Mouse (Mus musculus) midbrain, embryonic 10.5 days (tissue): ENCODE measurements at regions not wholly inside any gene's neighbourhood (a gene's known extent, or its start where the extent isn't known, plus 50 kb on each side); places are given as distances from the start of the nearest gene placed in this dataset.

Source experiments
- DNase-seq: peaks from one replicate; pipeline ENCODE4 v3.0.0-alpha.2; 2017; ENCODE audit warnings: low spot score
- H3K27ac ChIP-seq: fragments of 300-500 bp; sonication (generic); replicated peaks from 2 replicates; pipeline ENCODE4 v1.5.1; 2016; ENCODE audit warnings: mild to moderate bottlenecking
- H3K27me3 ChIP-seq: fragments of 300-500 bp; sonication (generic); 2 replicates; pipeline ENCODE4 v1.6.1; 2016; ENCODE audit warnings: low read depth, mild to moderate bottlenecking; ENCODE audit not compliant: poor library complexity, severe bottlenecking
- H3K36me3 ChIP-seq: fragments of 300-500 bp; sonication (generic); 2 replicates; pipeline ENCODE4 v1.6.1; 2016; ENCODE audit warnings: mild to moderate bottlenecking, moderate library complexity
- H3K4me1 ChIP-seq: fragments of 300-500 bp; sonication (generic); 2 replicates; pipeline ENCODE4 v1.6.1; 2016
- H3K4me3 ChIP-seq: fragments of 300-500 bp; sonication (generic); 2 replicates; pipeline ENCODE4 v1.5.1; 2016; ENCODE audit warnings: mild to moderate bottlenecking, moderate library complexity
- H3K9me3 ChIP-seq: fragments of 300-500 bp; sonication (generic); replicated peaks from 2 replicates; pipeline ENCODE4 v1.6.1; 2016; ENCODE audit warnings: mild to moderate bottlenecking
- WGBS: fragments of 180-500 bp; shearing (Covaris S2); methylation state at CpG from one replicate; pipeline ENCODE4 v1.1.7; 2016; 5-methylcytosine and 5-hydroxymethylcytosine counted together

GRCm38 (mm10) chr11:38618707-38619106, 1382.9 kb upstream of the Tenm2 start:
- no peak for DNase-seq
- H3K4me1 ChIP-seq = no peaks in the 10 kb centered on the region
- WGBS = 85% methylated on average over 6 of the region's 6 CpGs
- H3K27ac ChIP-seq = no peak overlapping the region
- no peak overlapping the region for H3K4me3 ChIP-seq
- H3K36me3 ChIP-seq = no peaks in the 10 kb centered on the region
- no peaks in the 10 kb centered on the region for H3K9me3 ChIP-seq
- H3K27me3 ChIP-seq = no peaks in the 10 kb centered on the region

- no peak overlapping the region for H3K27ac ChIP-seq
- no peak overlapping the region for H3K4me3 ChIP-seq
- H3K4me1 ChIP-seq = no peaks in the 10 kb centered on the region
- no peaks in the 10 kb centered on the region for H3K27me3 ChIP-seq
- H3K36me3 ChIP-seq = no peaks in the 10 kb centered on the region
- no peak for DNase-seq
- WGBS = 77% methylated on average over 4 of the region's 4 CpGs
- H3K9me3 ChIP-seq = no peaks in the 10 kb centered on the region
Measured at GRCm38 (mm10) chr11:38600971-38601370, 1365.2 kb upstream of the Tenm2 start.

- no peak for DNase-seq
- 92% methylated on average over 1 of the region's 1 CpGs for WGBS
- no peaks in the 10 kb centered on the region for H3K4me1 ChIP-seq
- no peaks in the 10 kb centered on the region for H3K9me3 ChIP-seq
- H3K27me3 ChIP-seq = no peaks in the 10 kb centered on the region
- no peaks in the 10 kb centered on the region for H3K36me3 ChIP-seq
- no peak overlapping the region for H3K27ac ChIP-seq
- no peak overlapping the region for H3K4me3 ChIP-seq
Measured at GRCm38 (mm10) chr11:38568515-38568914, 1332.8 kb upstream of the Tenm2 start.

- peaks cover 5% of the 10 kb centered on the region; the same call in 1 of the 2 replicates for H3K4me1 ChIP-seq
- H3K27me3 ChIP-seq = no peaks in the 10 kb centered on the region
- no peaks in the 10 kb centered on the region for H3K9me3 ChIP-seq
- 9% methylated on average over 8 of the region's 8 CpGs for WGBS
- no peaks in the 10 kb centered on the region for H3K36me3 ChIP-seq
- H3K27ac ChIP-seq = no peak overlapping the region
- peak; percentile 29 for DNase-seq
- H3K4me3 ChIP-seq = no peak overlapping the region
Measured at GRCm38 (mm10) chr11:38543893-38544292, 1308.1 kb upstream of the Tenm2 start.

- Histone ChIP-seq H3K36me3 (no peaks in the 10 kb centered on the region), H3K9me3 (no peaks in the 10 kb centered on the region), H3K27ac (no peak overlapping the region), H3K4me3 (no peak overlapping the region), H3K27me3 (no peaks in the 10 kb centered on the region), H3K4me1 (peaks cover 5% of the 10 kb centered on the region; the same call in 1 of the 2 replicates)
- no peak for DNase-seq
- WGBS = 89% methylated on average over 2 of the region's 2 CpGs
Measured at GRCm38 (mm10) chr11:38540097-38540496, 1304.3 kb upstream of the Tenm2 start.

GRCm38 (mm10) chr11:38532282-38532681, 1296.5 kb upstream of the Tenm2 start:
- H3K4me3 ChIP-seq = no peak overlapping the region
- no peaks in the 10 kb centered on the region for H3K36me3 ChIP-seq
- 81% methylated on average over 2 of the region's 2 CpGs for WGBS
- H3K27me3 ChIP-seq = no peaks in the 10 kb centered on the region
- DNase-seq = no peak
- no peaks in the 10 kb centered on the region for H3K9me3 ChIP-seq
- H3K4me1 ChIP-seq = no peaks in the 10 kb centered on the region
- no peak overlapping the region for H3K27ac ChIP-seq

GRCm38 (mm10) chr11:38509676-38510075, 1273.9 kb upstream of the Tenm2 start:
- H3K27me3 ChIP-seq = no peaks in the 10 kb centered on the region
- H3K4me3 ChIP-seq = no peak overlapping the region
- DNase-seq = no peak
- no peak overlapping the region for H3K27ac ChIP-seq
- H3K9me3 ChIP-seq = no peaks in the 10 kb centered on the region
- WGBS = 89% methylated on average over 4 of the region's 4 CpGs
- H3K36me3 ChIP-seq = no peaks in the 10 kb centered on the region
- H3K4me1 ChIP-seq = no peaks in the 10 kb centered on the region

- no peaks in the 10 kb centered on the region for H3K36me3 ChIP-seq
- H3K4me3 ChIP-seq = no peak overlapping the region
- H3K4me1 ChIP-seq = peaks cover 4% of the 10 kb centered on the region; the same call in 1 of the 2 replicates
- DNase-seq = no peak
- no peaks in the 10 kb centered on the region for H3K27me3 ChIP-seq
- WGBS = 85% methylated on average over 2 of the region's 2 CpGs
- no peaks in the 10 kb centered on the region for H3K9me3 ChIP-seq
- H3K27ac ChIP-seq = no peak overlapping the region
Measured at GRCm38 (mm10) chr11:38464239-38464596, 1228.5 kb upstream of the Tenm2 start.

- no peaks in the 10 kb centered on the region for H3K27me3 ChIP-seq
- no peak overlapping the region for H3K4me3 ChIP-seq
- 90% methylated on average over 4 of the region's 4 CpGs for WGBS
- H3K9me3 ChIP-seq = no peaks in the 10 kb centered on the region
- no peak overlapping the region for H3K27ac ChIP-seq
- no peak for DNase-seq
- H3K36me3 ChIP-seq = no peaks in the 10 kb centered on the region
- peaks cover 4% of the 10 kb centered on the region; the same call in 1 of the 2 replicates for H3K4me1 ChIP-seq
Measured at GRCm38 (mm10) chr11:38463568-38464238, 1227.9 kb upstream of the Tenm2 start.

- no peak for DNase-seq
- Histone ChIP-seq H3K36me3 (no peaks in the 10 kb centered on the region), H3K27ac (no peak overlapping the region), H3K4me3 (no peak overlapping the region), H3K27me3 (no peaks in the 10 kb centered on the region), H3K9me3 (no peaks in the 10 kb centered on the region), H3K4me1 (peaks cover 8% of the 10 kb centered on the region)
- 86% methylated on average over 5 of the region's 5 CpGs for WGBS
Measured at GRCm38 (mm10) chr11:38443291-38443690, 1207.5 kb upstream of the Tenm2 start.

- WGBS = 53% methylated on average over 1 of the region's 1 CpGs
Measured at GRCm38 (mm10) chr11:38410302-38410701, 1174.5 kb upstream of the Tenm2 start.

GRCm38 (mm10) chr11:38397771-38398170, 1162.0 kb upstream of the Tenm2 start:
- no peaks in the 10 kb centered on the region for H3K9me3 ChIP-seq
- no peak overlapping the region for H3K4me3 ChIP-seq
- no peaks in the 10 kb centered on the region for H3K27me3 ChIP-seq
- DNase-seq = no peak
- no peak overlapping the region for H3K27ac ChIP-seq
- no peaks in the 10 kb centered on the region for H3K36me3 ChIP-seq
- peaks cover 9% of the 10 kb centered on the region for H3K4me1 ChIP-seq

More at GRCm38 (mm10) chr11:38410302-38410701, 1174.5 kb upstream of the Tenm2 start:
- Histone ChIP-seq H3K36me3 (no peaks in the 10 kb centered on the region), H3K4me3 (no peak overlapping the region), H3K4me1 (no peaks in the 10 kb centered on the region), H3K27ac (no peak overlapping the region), H3K27me3 (no peaks in the 10 kb centered on the region), H3K9me3 (no peaks in the 10 kb centered on the region)
- no peak for DNase-seq

- no peaks in the 10 kb centered on the region for H3K9me3 ChIP-seq
- no peaks in the 10 kb centered on the region for H3K4me1 ChIP-seq
- H3K36me3 ChIP-seq = no peaks in the 10 kb centered on the region
- DNase-seq = no peak
- 87% methylated on average over 2 of the region's 2 CpGs for WGBS
- no peak overlapping the region for H3K27ac ChIP-seq
- no peaks in the 10 kb centered on the region for H3K27me3 ChIP-seq
- no peak overlapping the region for H3K4me3 ChIP-seq
Measured at GRCm38 (mm10) chr11:38386958-38387357, 1151.2 kb upstream of the Tenm2 start.

GRCm38 (mm10) chr11:38346442-38346841, 1110.7 kb upstream of the Tenm2 start:
- H3K36me3 ChIP-seq = no peaks in the 10 kb centered on the region
- H3K4me3 ChIP-seq = no peak overlapping the region
- DNase-seq = no peak
- no peaks in the 10 kb centered on the region for H3K9me3 ChIP-seq
- no peak overlapping the region for H3K27ac ChIP-seq
- no peaks in the 10 kb centered on the region for H3K27me3 ChIP-seq
- WGBS = 83% methylated on average over 6 of the region's 6 CpGs
- no peaks in the 10 kb centered on the region for H3K4me1 ChIP-seq
